ENCODE assay signal across 8 mouse cellular contexts in the genomic region with DNA sequence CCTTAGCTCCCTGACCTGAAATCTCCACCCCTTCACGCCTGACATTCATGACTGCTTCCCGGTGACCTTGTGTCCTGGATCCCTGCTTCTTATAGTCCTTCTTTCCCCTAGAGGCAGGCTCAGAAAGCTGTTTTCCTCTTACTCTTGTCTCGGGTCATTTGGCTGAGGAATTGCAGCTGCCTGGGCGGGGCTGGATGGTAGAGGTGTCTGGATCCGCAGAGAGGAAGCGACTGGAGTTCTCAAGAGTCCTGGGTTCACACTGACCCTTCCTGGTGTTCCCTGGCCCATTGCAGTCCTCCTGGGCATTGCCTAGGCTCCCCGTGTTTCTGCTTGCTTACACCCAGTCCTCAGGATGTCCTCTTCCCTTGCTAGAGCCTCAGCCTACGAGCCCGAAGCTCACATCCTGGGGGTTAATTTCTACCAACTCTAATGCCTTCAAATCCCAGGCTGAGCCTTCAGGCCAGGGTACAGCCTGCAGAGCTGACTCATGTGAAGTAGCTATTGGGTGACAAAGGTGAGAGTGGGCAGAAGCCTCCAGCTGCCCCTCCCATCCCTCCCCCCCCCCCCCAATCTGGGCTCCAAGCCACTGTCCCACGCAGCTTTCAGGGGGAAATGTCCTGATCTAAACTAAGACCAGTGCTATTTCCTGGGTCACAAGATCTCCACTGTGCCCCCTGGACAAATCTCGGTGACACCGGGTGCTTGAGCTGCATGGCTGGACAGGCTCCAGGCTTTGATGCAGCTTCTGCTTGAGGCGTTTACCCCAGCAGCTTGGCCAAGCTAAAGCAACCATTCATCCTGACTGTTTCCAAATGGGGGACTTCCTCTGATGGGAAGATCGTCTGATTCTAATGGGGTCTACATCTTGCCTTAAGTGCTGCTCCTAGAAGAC. TPM values are rescaled to one million over a fixed set of nuclear protein-coding genes. Genes with fewer than 3 reads are reported as not detected.
A peak's percentile ranks its signal among the peaks of the same experiment; 100 is the strongest.
DNase-seq lines count a peak whose midpoint lies in the region; ATAC-seq and TF ChIP-seq lines count a peak whose summit lies in the region.

No protein-coding gene starts in this region.

- H3K4me2 ChIP-seq in embryonic facial prominence, embryonic 14.5 days (ENCODE audit: low read depth, low read length): peak overlapping the region; percentile 88
- peak overlapping the region; percentile 90 for H3K4me2 ChIP-seq in limb, embryonic 14.5 days (replicated peaks; ENCODE audit: low read depth, low read length, severe bottlenecking)
- peak overlapping the region; percentile 72 for H3K4me2 ChIP-seq in neural tube, embryonic 12.5 days (replicated peaks)

- H3K9me3 ChIP-seq in embryonic facial prominence, embryonic 14.5 days (ENCODE audit: control insufficient read depth, low read length): no peaks in the 10 kb centered on the region
- no peaks in the 10 kb centered on the region for H3K9me3 ChIP-seq in hindbrain, embryonic 10.5 days
- H3K9me3 ChIP-seq in limb, embryonic 14.5 days (ENCODE audit: control insufficient read depth, low read length): no peaks in the 10 kb centered on the region
- H3K9me3 ChIP-seq in neural tube, embryonic 12.5 days: no peaks in the 10 kb centered on the region

- TF ChIP-seq POLR2A in limb, embryonic 14.5 days (IDR thresholded peaks at IDR 0.05; ENCODE audit: borderline replicate concordance, extremely low read depth, insufficient read depth, insufficient read length): no peak

- H3K4me1 ChIP-seq in embryonic facial prominence, embryonic 14.5 days (ENCODE audit: control insufficient read depth, insufficient read depth, low read length): peaks cover 18% of the 10 kb centered on the region
- H3K4me1 ChIP-seq in hindbrain, embryonic 10.5 days (replicated peaks): peaks cover 48% of the 10 kb centered on the region
- peaks cover 11% of the 10 kb centered on the region; the same call in 1 of the 2 replicates for H3K4me1 ChIP-seq in limb, embryonic 14.5 days (ENCODE audit: control insufficient read depth, insufficient read depth, low read length)
- H3K4me1 ChIP-seq in neural tube, embryonic 12.5 days: peaks cover 22% of the 10 kb centered on the region

- ATAC-seq in embryonic facial prominence, embryonic 14.5 days (ENCODE audit: low read depth): no peak; the same call in 1 of the 2 replicates
- no peak for ATAC-seq in limb, embryonic 14.5 days (ENCODE audit: low FRiP score, low read depth)
- peak; percentile 10 for ATAC-seq in neural tube, embryonic 12.5 days (ENCODE audit: low FRiP score, low read depth)

- H3K27me3 ChIP-seq in embryonic facial prominence, embryonic 14.5 days (replicated peaks; ENCODE audit: control insufficient read depth, insufficient read depth, low read length): no peaks in the 10 kb centered on the region
- H3K27me3 ChIP-seq in hindbrain, embryonic 10.5 days (ENCODE audit: insufficient read depth, poor library complexity, severe bottlenecking): peaks cover 4% of the 10 kb centered on the region; the same call in 1 of the 2 replicates
- no peaks in the 10 kb centered on the region for H3K27me3 ChIP-seq in limb, embryonic 14.5 days (ENCODE audit: control insufficient read depth, insufficient read depth, low read length)
- H3K27me3 ChIP-seq in neural tube, embryonic 12.5 days (replicated peaks): no peaks in the 10 kb centered on the region

- no peak overlapping the region for H3K27ac ChIP-seq in embryonic facial prominence, embryonic 14.5 days (replicated peaks; ENCODE audit: low read depth, low read length)
- H3K27ac ChIP-seq in hindbrain, embryonic 10.5 days: peak overlapping the region; percentile 81
- H3K27ac ChIP-seq in limb, embryonic 14.5 days (replicated peaks; ENCODE audit: low read depth, low read length): no peak overlapping the region
- no peak overlapping the region for H3K27ac ChIP-seq in neural tube, embryonic 12.5 days

- WGBS in embryonic facial prominence, embryonic 14.5 days: 12% methylated on average over 13 of the region's 14 CpGs
- 27% methylated on average over 14 of the region's 14 CpGs for WGBS in hindbrain, embryonic 10.5 days
- WGBS in limb, embryonic 14.5 days: 21% methylated on average over 14 of the region's 14 CpGs
- 19% methylated on average over 14 of the region's 14 CpGs for WGBS in neural tube, embryonic 12.5 days

- H3K36me3 ChIP-seq in embryonic facial prominence, embryonic 14.5 days (ENCODE audit: control insufficient read depth, insufficient read depth, low read length): no peaks in the 10 kb centered on the region
- no peaks in the 10 kb centered on the region for H3K36me3 ChIP-seq in hindbrain, embryonic 10.5 days
- no peaks in the 10 kb centered on the region for H3K36me3 ChIP-seq in limb, embryonic 14.5 days (ENCODE audit: control insufficient read depth, insufficient read depth, low read length)
- H3K36me3 ChIP-seq in neural tube, embryonic 12.5 days: no peaks in the 10 kb centered on the region

- H3K9ac ChIP-seq in embryonic facial prominence, embryonic 14.5 days (ENCODE audit: low read depth, low read length): peak overlapping the region; percentile 61
- peak overlapping the region; percentile 54 for H3K9ac ChIP-seq in limb, embryonic 14.5 days (ENCODE audit: low read depth, low read length, severe bottlenecking)
- peak overlapping the region; percentile 45; the same call in 1 of the 2 replicates for H3K9ac ChIP-seq in neural tube, embryonic 12.5 days

- peak overlapping the region; percentile 43 for H3K4me3 ChIP-seq in embryonic facial prominence, embryonic 14.5 days (ENCODE audit: low read depth, low read length)
- peak overlapping the region; percentile 53 for H3K4me3 ChIP-seq in hindbrain, embryonic 10.5 days
- peak overlapping the region; percentile 40 for H3K4me3 ChIP-seq in limb, embryonic 14.5 days (replicated peaks; ENCODE audit: low read length)
- H3K4me3 ChIP-seq in neural tube, embryonic 12.5 days: peak overlapping the region; percentile 36

- DNase-seq in urinary bladder, postnatal 14 days (ENCODE audit: low spot score): peak; percentile 41
- DNase-seq in urinary bladder, postnatal 4 days (ENCODE audit: low spot score in 2 of 2): no peak
- peak; percentile 24 for DNase-seq in embryonic facial prominence, embryonic 14.5 days (ENCODE audit: low spot score)
- DNase-seq in hindbrain, embryonic 10.5 days (ENCODE audit: low spot score): peak; percentile 7
- no peak for DNase-seq in limb, embryonic 14.5 days (ENCODE audit: low spot score)
- no peak for DNase-seq in right cerebral cortex, adult 18-20 months
- DNase-seq in urinary bladder, adult 2 months (ENCODE audit: low spot score): no peak

RNA-seq across cellular contexts. Expression of gene Slc16a1, which starts 36.1 kb away (rescaled TPM):
- polyA plus RNA-seq in embryonic facial prominence, embryonic 14.5 days (2014; fragmentation: Nextera tagmentation; extraction: Ambion mirVana): 30.9 and 39.2 TPM in 2 replicates
- 29.7 and 45.0 TPM in 2 replicates for polyA plus RNA-seq in hindbrain, embryonic 10.5 days (2016; fragmentation: Nextera tagmentation; extraction: Ambion mirVana)
- 22.3 and 23.3 TPM in 2 replicates for polyA plus RNA-seq in limb, embryonic 14.5 days (2012; rRNA removed)
- polyA plus RNA-seq in limb, embryonic 14.5 days (2014; fragmentation: Nextera tagmentation; extraction: Ambion mirVana): 45.1 and 46.6 TPM in 2 replicates
- polyA plus RNA-seq in neural tube, embryonic 12.5 days (2016; fragmentation: Nextera tagmentation; extraction: Ambion mirVana): 17.9 and 21.3 TPM in 2 replicates
- polyA plus RNA-seq in urinary bladder, adult 2 months (2012; rRNA removed): 24.7 and 25.4 TPM in 2 replicates

Comparison
In these comparisons a context has a peak if more than half of its experiments do, and no peak if none do; other contexts are left out.
1. DNase-seq: peak in urinary bladder, postnatal 14 days (single experiment), embryonic facial prominence, embryonic 14.5 days (single experiment) and hindbrain, embryonic 10.5 days (single experiment); none in urinary bladder, postnatal 4 days (0 of 2), limb, embryonic 14.5 days (single experiment), right cerebral cortex, adult 18-20 months (single experiment) and urinary bladder, adult 2 months (single experiment).
2. Peak in every context shown above with its lines, with median percentiles within 50 percentile points of each other: H3K4me2 ChIP-seq, H3K4me3 ChIP-seq and H3K9ac ChIP-seq.